Mouse (Mus musculus) kidney, adult 2 months (tissue): ENCODE data around the gene Psors1c2. TPM values are rescaled to one million over a fixed set of nuclear protein-coding genes. Genes with fewer than 3 reads are reported as not detected.

Experiments used
- DNase-seq: peaks from one replicate; pipeline ENCODE4 v3.0.0; 2021
- H3K27ac ChIP-seq: fragments of 200-500 bp; 2 replicates; pipeline ENCODE4 v1.5.1; 2012; ENCODE audit warnings: low read depth, low read length, control low read depth, inconsistent platforms; ENCODE audit not compliant: insufficient read depth
- H3K27me3 ChIP-seq: fragments of 200-500 bp; replicated peaks from 2 replicates; pipeline ENCODE4 v1.6.1; 2012; ENCODE audit warnings: mild to moderate bottlenecking, moderate library complexity, low read length, inconsistent platforms; ENCODE audit not compliant: control insufficient read depth, insufficient read depth
- H3K36me3 ChIP-seq: fragments of 200-500 bp; 2 replicates; pipeline ENCODE4 v1.6.1; 2012; ENCODE audit warnings: mild to moderate bottlenecking, moderate library complexity, low read length, inconsistent platforms; ENCODE audit not compliant: control insufficient read depth, insufficient read depth
- H3K4me1 ChIP-seq: fragments of 200-500 bp; 2 replicates; pipeline ENCODE4 v1.6.1; 2011; ENCODE audit warnings: low read length; ENCODE audit not compliant: control insufficient read depth, insufficient read depth
- H3K4me3 ChIP-seq: fragments of 200-500 bp; 2 replicates; pipeline ENCODE4 v1.5.1; 2011; ENCODE audit warnings: mild to moderate bottlenecking, low read depth, low read length, control low read depth; ENCODE audit not compliant: insufficient read depth
- CTCF ChIP-seq: fragments of 200-500 bp; conservative IDR thresholded peaks from 2 replicates; pipeline ENCODE4 v1.5.1; 2011; ENCODE audit warnings: low read depth, mild to moderate bottlenecking, control low read depth, low read length, moderate library complexity, mixed read lengths; ENCODE audit not compliant: insufficient read depth, insufficient read length
- POLR2A ChIP-seq: fragments of 200-500 bp; IDR thresholded peaks from one replicate; pipeline ENCODE4 v1.6.1; 2011; ENCODE audit warnings: low read depth, low read length, control low read depth
- WGBS: fragments of 180-500 bp; shearing (Covaris S2); methylation state at CpG from one replicate; pipeline ENCODE4 v1.1.7; 2018; 5-methylcytosine and 5-hydroxymethylcytosine counted together
- polyA plus RNA-seq: library from polyadenylated mRNA; depleted of rRNA; stranded (reverse); fragments of >200 nt; gene quantifications from 2 replicates; pipeline ENCODE4 v1.2.3, GENCODE M21; 2012

Gene Psors1c2
- polyA plus RNA-seq, 1 experiment, result 0.19 TPM

DNA sequence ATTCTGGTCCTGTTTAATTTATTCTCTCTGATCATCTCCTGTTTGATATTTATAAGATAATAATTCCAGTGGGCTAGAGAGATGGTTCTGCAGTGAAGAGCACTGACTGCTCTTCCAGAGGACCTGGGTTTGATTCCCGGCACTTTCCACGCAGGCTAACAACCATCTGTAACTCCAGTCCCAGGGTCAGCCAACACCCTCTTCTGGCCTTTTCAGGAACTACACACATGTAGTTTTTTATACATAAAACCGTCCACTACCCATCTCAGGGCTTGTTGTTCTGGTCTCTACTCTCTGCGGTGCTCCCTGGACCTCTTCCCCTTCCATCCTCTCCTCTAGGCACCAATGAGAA, 17.1 kb downstream of the Psors1c2 start:
- H3K4me3 ChIP-seq, result no peak overlapping the region
- H3K27ac ChIP-seq, result no peak overlapping the region
- WGBS, result 95% methylated on average over 4 of the region's 4 CpGs
- TF ChIP-seq CTCF (no peak), POLR2A (no peak)
- H3K36me3 ChIP-seq, result no peaks in the 10 kb centered on the region
- no peak for DNase-seq
- H3K27me3 ChIP-seq, result no peaks in the 10 kb centered on the region
- 0 out of 2 replicates have a peak, but pooled peaks cover 4% of the 10 kb centered on the region for H3K4me1 ChIP-seq

DNA sequence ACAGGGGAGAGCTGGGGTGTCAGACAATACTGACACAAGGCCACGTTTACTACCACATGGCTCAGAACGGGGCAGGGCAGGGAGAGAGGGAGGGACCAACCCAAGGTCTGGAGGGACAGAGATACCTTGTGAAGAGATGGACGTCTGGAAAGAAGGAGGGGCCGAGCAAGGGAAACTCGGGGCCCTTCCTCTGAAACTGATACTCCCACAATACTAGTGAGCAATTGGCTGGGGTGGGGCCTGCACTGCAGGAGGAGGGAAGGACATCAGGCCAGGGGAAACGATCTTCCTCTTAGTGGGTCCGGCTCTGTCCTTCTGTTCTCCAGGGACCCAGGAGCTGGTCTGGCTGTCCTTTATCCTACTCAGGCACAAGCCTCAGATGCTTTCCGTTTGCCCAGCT, 17.9 kb downstream of the Psors1c2 start:
- Histone ChIP-seq H3K36me3 (no peaks in the 10 kb centered on the region), H3K4me1 (0 out of 2 replicates have a peak, but pooled peaks cover 5% of the 10 kb centered on the region), H3K4me3 (no peak overlapping the region), H3K27me3 (no peaks in the 10 kb centered on the region), H3K27ac (no peak overlapping the region)
- DNase-seq, result no peak
- 50% methylated on average over 8 of the region's 8 CpGs for WGBS
- no peak for TF ChIP-seq CTCF
- no peak for TF ChIP-seq POLR2A

DNA sequence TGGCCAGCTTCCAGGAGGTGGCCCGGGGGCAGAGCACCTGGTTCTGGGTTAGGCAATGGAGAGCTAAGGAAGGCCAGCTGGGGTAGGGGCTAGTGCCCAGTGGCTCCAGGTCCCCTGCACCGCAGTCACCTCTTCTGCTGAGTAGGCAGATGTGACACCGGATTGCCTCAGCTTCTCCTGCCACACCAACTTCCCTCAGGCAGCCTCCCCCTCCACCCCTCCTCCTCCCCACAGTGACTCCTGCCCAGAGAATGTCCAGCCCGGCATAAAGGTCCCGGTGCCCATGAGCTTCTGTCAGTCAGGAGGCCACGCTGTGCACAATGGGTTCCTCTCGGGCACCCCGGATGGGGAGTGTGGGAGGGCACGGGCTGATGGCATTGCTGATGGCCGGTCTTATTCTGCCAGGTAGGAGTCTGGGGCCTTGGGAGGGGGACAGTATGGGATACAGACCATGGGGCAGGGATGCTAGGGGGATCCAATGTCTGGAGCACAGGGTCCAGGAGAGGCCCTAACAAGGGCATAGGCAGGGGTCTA, 18.9 kb downstream of the Psors1c2 start, which contains the start of gene Cdsn:
TSS of gene Cdsn (plus strand) at position 248 of the 534 bp plus-strand sequence.
- H3K27ac ChIP-seq, result no peak within 1 kb of the TSS
- H3K27me3 ChIP-seq, result no peaks in the 10 kb centered on the region
- TF ChIP-seq CTCF, result no peak
- TF ChIP-seq POLR2A, result no peak
- DNase-seq, result no peak
- peaks cover 9% of the 10 kb centered on the region; the same call in 1 of the 2 replicates for H3K4me1 ChIP-seq
- no peak within 1 kb of the TSS for H3K4me3 ChIP-seq
- WGBS, result 80% methylated on average over 10 of the region's 10 CpGs
- H3K36me3 ChIP-seq, result no peaks in the 10 kb centered on the region

DNA sequence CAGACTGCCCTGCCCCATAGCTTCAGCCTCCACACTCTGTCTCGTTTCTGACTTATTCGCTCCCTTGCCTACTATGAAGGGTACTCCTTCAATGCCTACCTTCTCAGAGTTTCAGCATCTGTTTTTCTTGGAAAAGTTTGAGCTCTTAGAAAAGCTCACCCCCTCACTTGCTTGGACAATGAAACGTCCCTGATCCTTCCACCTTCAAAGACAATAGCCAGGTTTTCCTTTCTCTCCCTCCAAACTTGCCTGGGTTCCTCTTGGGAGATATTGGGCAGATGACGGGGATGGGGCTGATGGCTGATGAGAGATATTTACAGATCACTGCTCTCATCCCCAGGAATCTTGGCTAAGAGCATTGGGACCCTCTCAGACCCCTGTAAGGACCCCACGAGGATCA, 21.3 kb downstream of the Psors1c2 start:
- H3K4me3 ChIP-seq, result no peak overlapping the region
- WGBS, result 87% methylated on average over 5 of the region's 5 CpGs
- no peak for TF ChIP-seq POLR2A
- TF ChIP-seq CTCF, result no peak
- no peak overlapping the region for H3K27ac ChIP-seq
- no peak for DNase-seq
- no peaks in the 10 kb centered on the region for H3K27me3 ChIP-seq
- H3K4me1 ChIP-seq, result peaks cover 8% of the 10 kb centered on the region; the same call in 1 of the 2 replicates
- H3K36me3 ChIP-seq, result no peaks in the 10 kb centered on the region

DNA sequence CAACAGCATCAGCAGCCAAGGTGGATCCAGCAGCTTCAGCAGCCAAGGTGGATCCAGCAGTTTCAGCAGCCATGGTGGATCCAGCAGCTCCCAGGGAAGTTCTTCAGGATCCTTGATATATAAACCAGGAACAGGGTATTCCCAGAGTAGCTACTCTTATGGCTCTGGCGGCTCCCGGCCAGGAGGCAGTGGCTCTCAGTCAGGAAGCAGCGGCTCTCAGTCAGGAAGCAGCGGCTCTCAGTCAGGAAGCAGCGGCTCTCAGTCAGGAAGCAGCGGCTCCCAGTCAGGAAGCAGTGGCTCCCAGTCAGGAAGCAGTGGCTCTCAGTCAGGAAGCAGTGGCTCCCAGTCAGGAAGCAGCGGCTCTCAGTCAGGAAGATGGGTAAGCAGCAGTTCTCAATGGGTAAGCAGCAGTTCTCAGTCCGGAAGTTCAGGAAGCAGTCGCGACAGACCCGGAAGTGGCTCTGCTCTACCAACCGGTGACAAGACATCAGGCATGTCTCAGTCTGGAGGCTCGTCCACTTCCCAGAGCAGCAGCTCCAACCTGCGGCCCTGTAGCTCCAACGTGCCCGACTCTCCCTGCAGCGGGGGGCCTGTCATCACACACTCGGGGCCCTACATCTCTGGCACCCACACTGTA, 21.9 kb downstream of the Psors1c2 start:
- Histone ChIP-seq H3K27ac (no peak overlapping the region), H3K27me3 (no peaks in the 10 kb centered on the region), H3K4me3 (no peak overlapping the region), H3K4me1 (peaks cover 5% of the 10 kb centered on the region; the same call in 1 of the 2 replicates), H3K36me3 (no peaks in the 10 kb centered on the region)
- no peak for DNase-seq
- TF ChIP-seq CTCF (no peak), POLR2A (no peak)
- WGBS, result 90% methylated on average over 18 of the region's 18 CpGs

DNA sequence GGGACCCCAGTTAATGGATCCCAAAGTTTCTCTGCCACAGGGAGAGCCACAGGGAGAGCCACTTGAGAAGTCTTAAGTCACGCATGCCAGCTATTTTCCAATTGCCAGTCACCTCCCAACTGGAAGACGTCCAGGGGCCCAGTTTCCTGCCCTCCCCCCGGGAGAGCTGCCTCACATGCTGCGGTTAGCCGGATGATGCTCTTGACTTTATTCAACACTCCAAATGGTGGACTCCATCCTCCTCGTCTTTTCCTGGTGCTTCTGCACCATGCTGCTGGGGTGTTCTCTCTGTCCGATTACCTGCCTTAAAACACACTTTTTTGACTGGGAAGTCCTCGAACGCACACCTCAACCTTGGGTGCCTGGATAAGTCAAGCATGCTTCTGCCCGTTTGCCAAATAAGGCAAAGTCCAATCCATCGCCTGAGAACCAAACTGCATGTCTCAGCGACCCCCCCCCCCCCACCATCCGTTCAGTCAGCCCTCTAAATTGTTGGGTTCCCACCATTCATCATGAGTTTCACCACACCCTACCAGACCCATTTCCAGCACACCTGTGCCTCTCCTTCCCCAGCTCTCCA, 23.3 kb downstream of the Psors1c2 start:
- 68% methylated on average over 13 of the region's 13 CpGs for WGBS
- H3K27ac ChIP-seq, result peak overlapping the region; percentile 11; the same call in 1 of the 2 replicates
- no peak overlapping the region for H3K4me3 ChIP-seq
- peaks cover 5% of the 10 kb centered on the region; the same call in 1 of the 2 replicates for H3K4me1 ChIP-seq
- DNase-seq, result peak; percentile 81
- TF ChIP-seq POLR2A (no peak), CTCF (no peak)
- H3K27me3 ChIP-seq, result no peaks in the 10 kb centered on the region
- H3K36me3 ChIP-seq, result no peaks in the 10 kb centered on the region

DNA sequence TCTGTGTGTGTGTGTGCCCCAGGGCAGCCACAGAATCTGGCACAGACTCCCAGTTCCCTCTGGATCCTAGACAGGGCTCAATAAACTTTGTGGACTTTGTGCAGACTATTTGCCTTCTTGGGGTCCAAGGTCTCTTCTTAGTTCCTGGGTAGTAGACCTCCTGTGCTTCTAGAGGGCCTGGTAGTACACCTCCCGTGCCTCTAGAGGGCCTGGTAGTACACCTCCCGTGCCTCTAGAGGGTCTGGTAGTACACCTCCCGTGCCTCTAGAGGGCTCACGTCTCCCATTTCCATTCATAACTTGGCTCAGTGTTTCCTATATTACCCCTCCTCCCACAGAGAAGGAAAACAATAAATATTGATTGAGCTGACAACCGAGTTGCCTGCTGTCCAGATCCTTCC, 23.8 kb downstream of the Psors1c2 start:
- 17% methylated on average over 5 of the region's 5 CpGs for WGBS

More for the DNA sequence above, 23.8 kb downstream of the Psors1c2 start:
- no peak for TF ChIP-seq POLR2A
- TF ChIP-seq CTCF, result peak; percentile 94
- H3K4me1 ChIP-seq, result peaks cover 5% of the 10 kb centered on the region; the same call in 1 of the 2 replicates
- DNase-seq, result peak; percentile 93
- no peaks in the 10 kb centered on the region for H3K36me3 ChIP-seq
- H3K27me3 ChIP-seq, result no peaks in the 10 kb centered on the region
- H3K4me3 ChIP-seq, result no peak overlapping the region
- H3K27ac ChIP-seq, result no peak overlapping the region
